Mouse (Mus musculus): ENCODE results near the gene Kcnj9. TPM values are rescaled to one million over a fixed set of nuclear protein-coding genes. Genes with fewer than 3 reads are reported as not detected.

Gene Kcnj9
- polyA plus RNA-seq, 1 experiment from 2014 or later, result 5.9 TPM

- H3K9ac ChIP-seq, result 0 out of 2 replicates have a peak within 1 kb of the TSS, but pooled peaks have one; percentile 14
- H3K9me3 ChIP-seq, result no peaks in the 10 kb centered on the region
- H3K27ac ChIP-seq, result peak within 1 kb of the TSS; percentile 72
- H3K27me3 ChIP-seq (replicated peaks), result no peaks in the 10 kb centered on the region
- no peak for ATAC-seq (replicated peaks)
- H3K4me3 ChIP-seq, result peak within 1 kb of the TSS; percentile 22
- 10% methylated on average over 16 of the region's 16 CpGs for WGBS
- H3K4me1 ChIP-seq, result peaks cover 20% of the 10 kb centered on the region
- H3K4me2 ChIP-seq, result peak within 1 kb of the TSS; percentile 28
- H3K36me3 ChIP-seq (replicated peaks), result no peaks in the 10 kb centered on the region
Observed at GRCm38 (mm10) chr1:172297611-172298537, 31.2 kb downstream of the Kcnj9 start, which contains the start of gene Atp1a2. Gene Atp1a2 (minus strand): TSS chr1:172298064.

GRCm38 (mm10) chr1:172296816-172297510 is 32.2 kb downstream of the Kcnj9 start:
- peaks cover 18% of the 10 kb centered on the region for H3K4me1 ChIP-seq
- peak overlapping the region; percentile 22 for H3K4me3 ChIP-seq
- H3K36me3 ChIP-seq (replicated peaks), result no peaks in the 10 kb centered on the region
- 0 out of 2 replicates have a peak overlapping the region, but pooled peaks have one; percentile 14 for H3K9ac ChIP-seq
- no peaks in the 10 kb centered on the region for H3K9me3 ChIP-seq
- peak overlapping the region; percentile 28 for H3K4me2 ChIP-seq
- no peak for ATAC-seq (replicated peaks)
- H3K27ac ChIP-seq, result peak overlapping the region; percentile 72
- 75% methylated on average over 6 of the region's 6 CpGs for WGBS
- no peaks in the 10 kb centered on the region for H3K27me3 ChIP-seq (replicated peaks)

DNA sequence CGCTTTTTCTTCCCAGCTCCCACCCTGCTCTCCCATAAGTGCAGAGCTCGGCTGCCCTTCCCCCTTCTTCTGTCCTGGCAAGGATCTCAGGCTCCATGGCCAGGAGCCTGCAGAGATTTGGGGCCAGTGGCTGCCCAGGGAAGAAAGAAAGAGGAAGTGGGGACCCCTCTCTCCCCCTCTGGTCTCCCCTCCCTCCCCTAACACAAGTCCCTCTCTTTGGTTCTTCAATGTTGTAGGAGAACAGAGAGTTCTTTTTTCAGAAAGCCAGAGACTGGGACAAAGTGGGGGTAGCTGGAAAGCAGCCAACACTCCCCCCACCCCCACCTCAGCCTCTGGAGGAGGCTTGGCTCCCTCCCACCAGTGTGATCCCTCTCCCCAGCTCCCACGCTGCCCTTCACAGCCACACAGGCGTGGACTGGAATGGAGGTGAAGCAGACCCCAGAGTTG is 33.3 kb downstream of the Kcnj9 start:
- H3K4me2 ChIP-seq, result peak overlapping the region; percentile 28; the same call in 1 of the 2 replicates
- H3K4me1 ChIP-seq, result peaks cover 8% of the 10 kb centered on the region
- H3K27ac ChIP-seq, result peak overlapping the region; percentile 72
- no peaks in the 10 kb centered on the region for H3K9me3 ChIP-seq
- no peak overlapping the region for H3K9ac ChIP-seq
- no peaks in the 10 kb centered on the region for H3K27me3 ChIP-seq (replicated peaks)
- 35% methylated on average over 4 of the region's 4 CpGs for WGBS
- H3K36me3 ChIP-seq (replicated peaks), result no peaks in the 10 kb centered on the region
- H3K4me3 ChIP-seq, result peak overlapping the region; percentile 22; the same call in 1 of the 2 replicates
- peak; percentile 73 for ATAC-seq (replicated peaks)

DNA sequence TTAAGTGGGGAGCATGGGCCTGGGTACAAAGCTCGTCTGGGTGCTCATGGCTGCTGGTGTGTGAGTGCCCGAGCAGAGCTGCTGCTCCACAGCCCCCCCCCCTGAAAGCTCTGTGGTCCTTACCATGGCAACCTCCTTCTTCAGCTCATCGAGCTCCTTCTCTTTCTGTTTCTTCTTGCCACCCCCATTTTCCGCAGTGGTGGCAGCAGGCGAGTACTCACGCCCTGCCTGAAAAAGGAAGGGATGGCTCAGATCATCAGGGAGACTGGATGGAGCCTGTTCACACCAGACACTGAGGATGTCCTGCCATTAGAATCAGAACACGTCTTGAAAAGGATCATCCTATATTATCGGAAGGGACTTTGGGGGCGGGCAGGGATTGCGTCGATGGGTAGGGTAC is 35.7 kb downstream of the Kcnj9 start:
- Histone ChIP-seq H3K9me3 (no peaks in the 10 kb centered on the region), H3K4me1 (peaks cover 7% of the 10 kb centered on the region; the same call in 1 of the 2 replicates), H3K27ac (no peak overlapping the region), H3K27me3 (replicated peaks) (no peaks in the 10 kb centered on the region), H3K4me3 (no peak overlapping the region), H3K4me2 (no peak overlapping the region), H3K36me3 (replicated peaks) (no peaks in the 10 kb centered on the region), H3K9ac (no peak overlapping the region)
- WGBS, result 82% methylated on average over 11 of the region's 11 CpGs
- ATAC-seq (replicated peaks), result no peak

DNA sequence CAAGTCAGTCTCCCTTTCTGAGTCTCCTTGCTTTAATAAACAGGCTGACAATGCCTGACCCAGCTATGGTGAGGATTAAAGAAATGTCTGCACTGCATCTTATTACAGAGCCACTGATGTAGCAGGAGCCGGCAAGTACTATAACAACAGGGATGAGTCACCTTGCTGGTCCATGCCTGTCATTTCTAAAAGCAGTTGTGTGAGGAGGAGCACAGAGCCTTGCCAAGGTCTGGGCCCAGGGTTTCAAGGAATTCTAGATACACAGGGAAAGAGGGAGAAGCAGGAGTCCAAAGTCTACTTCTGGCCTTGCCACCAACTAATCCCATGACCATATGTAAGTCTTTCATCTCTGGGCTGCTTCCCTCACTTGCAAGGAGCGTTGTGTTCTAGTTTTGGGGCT is 36.2 kb downstream of the Kcnj9 start:
- no peak overlapping the region for H3K9ac ChIP-seq
- no peak for ATAC-seq (replicated peaks)
- no peaks in the 10 kb centered on the region for H3K9me3 ChIP-seq
- no peak overlapping the region for H3K4me3 ChIP-seq
- H3K27ac ChIP-seq, result no peak overlapping the region
- peaks cover 7% of the 10 kb centered on the region; the same call in 1 of the 2 replicates for H3K4me1 ChIP-seq
- H3K36me3 ChIP-seq (replicated peaks), result no peaks in the 10 kb centered on the region
- H3K27me3 ChIP-seq (replicated peaks), result no peaks in the 10 kb centered on the region
- H3K4me2 ChIP-seq, result no peak overlapping the region
- 81% methylated on average over 2 of the region's 2 CpGs for WGBS

DNA sequence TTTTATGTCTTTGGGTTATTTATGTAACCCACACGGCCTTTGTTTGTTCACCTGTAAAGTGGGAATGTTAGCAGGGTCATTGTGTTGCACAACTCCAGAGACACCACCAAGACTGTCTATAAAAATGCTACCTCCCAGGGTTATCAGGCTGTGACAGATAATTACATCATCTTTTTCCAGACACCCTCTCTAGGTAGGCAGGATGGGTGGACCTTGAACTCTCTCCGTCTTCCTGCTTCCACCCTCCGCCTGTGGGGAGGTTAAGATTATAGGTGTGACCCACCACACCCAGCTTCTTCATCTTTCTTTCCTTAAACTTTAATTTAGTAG is 39.5 kb downstream of the Kcnj9 start:
- H3K27me3 ChIP-seq (replicated peaks), result no peaks in the 10 kb centered on the region
- no peak overlapping the region for H3K4me3 ChIP-seq
- H3K4me1 ChIP-seq, result 0 out of 2 replicates have a peak, but pooled peaks cover 2% of the 10 kb centered on the region
- H3K4me2 ChIP-seq, result no peak overlapping the region
- H3K9ac ChIP-seq, result no peak overlapping the region
- H3K36me3 ChIP-seq (replicated peaks), result no peaks in the 10 kb centered on the region
- H3K27ac ChIP-seq, result no peak overlapping the region
- no peak for ATAC-seq (replicated peaks)
- no peaks in the 10 kb centered on the region for H3K9me3 ChIP-seq
- 92% methylated on average over 3 of the region's 3 CpGs for WGBS

DNA sequence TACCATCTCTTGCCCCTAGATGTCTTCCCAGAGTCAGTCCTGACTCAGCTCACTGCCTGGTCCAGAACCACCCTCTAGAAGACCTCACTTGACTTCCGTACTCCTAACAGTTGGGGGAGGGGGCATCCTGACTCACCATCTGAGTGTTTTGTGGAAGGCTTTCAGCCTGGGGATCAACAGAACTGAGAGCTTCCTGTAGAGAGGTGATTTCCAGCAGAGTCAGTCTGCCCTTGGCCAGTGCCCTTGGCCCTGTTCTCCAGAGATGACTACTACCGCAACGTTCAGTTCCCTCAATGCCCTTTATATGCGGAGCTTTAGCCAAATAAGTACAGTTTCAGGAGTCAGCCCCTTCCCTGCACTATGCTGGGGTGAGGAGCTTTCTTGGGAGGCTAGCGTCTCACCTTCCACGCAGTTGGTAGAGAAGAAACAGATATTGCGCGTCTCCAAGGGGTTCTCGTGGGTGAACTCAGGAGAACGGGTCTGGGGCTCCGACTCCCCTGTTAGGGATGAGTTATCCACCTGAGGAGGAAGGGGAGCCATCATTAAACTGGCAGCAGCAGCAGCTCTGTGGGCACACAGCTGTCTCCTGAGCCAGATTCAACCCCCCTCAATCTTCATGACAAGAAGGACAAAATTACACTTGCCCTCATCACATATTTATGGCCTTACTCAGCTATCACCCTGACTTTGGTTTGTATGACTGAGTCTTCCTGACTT is 40.1 kb downstream of the Kcnj9 start:
- no peak for ATAC-seq (replicated peaks)
- Histone ChIP-seq H3K4me3 (no peak overlapping the region), H3K36me3 (replicated peaks) (no peaks in the 10 kb centered on the region), H3K27ac (no peak overlapping the region), H3K4me2 (no peak overlapping the region), H3K27me3 (replicated peaks) (no peaks in the 10 kb centered on the region), H3K4me1 (no peaks in the 10 kb centered on the region), H3K9ac (no peak overlapping the region), H3K9me3 (no peaks in the 10 kb centered on the region)
- 92% methylated on average over 11 of the region's 11 CpGs for WGBS

DNA sequence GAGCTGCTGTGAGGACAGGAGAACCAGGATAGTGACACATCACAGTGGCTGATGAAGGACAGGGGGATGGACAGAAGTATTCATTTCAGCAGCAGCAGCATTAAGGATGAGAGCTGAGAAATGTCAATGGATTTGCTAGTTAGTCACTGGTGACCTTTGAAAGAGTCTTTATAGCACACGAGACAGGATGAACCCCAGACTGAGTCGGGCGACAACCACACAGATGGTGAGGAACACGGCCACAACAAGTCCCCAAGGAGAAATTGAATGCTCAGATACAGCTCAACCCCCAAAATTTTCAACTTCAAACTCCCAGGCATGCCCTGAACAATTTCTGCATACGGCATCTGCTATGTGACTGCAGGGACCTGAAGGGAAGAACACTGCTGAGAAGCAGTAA is 42.4 kb downstream of the Kcnj9 start:
- WGBS, result 86% methylated on average over 5 of the region's 5 CpGs
- no peak overlapping the region for H3K4me2 ChIP-seq
- H3K27me3 ChIP-seq (replicated peaks), result no peaks in the 10 kb centered on the region
- H3K27ac ChIP-seq, result no peak overlapping the region
- no peaks in the 10 kb centered on the region for H3K36me3 ChIP-seq (replicated peaks)
- H3K9ac ChIP-seq, result no peak overlapping the region
- no peak for ATAC-seq (replicated peaks)
- H3K4me3 ChIP-seq, result no peak overlapping the region
- no peaks in the 10 kb centered on the region for H3K4me1 ChIP-seq
- H3K9me3 ChIP-seq, result no peaks in the 10 kb centered on the region

GRCm38 (mm10) chr1:172284221-172284620 is 44.9 kb downstream of the Kcnj9 start:
- H3K9ac ChIP-seq, result no peak overlapping the region
- H3K27me3 ChIP-seq (replicated peaks), result no peaks in the 10 kb centered on the region
- H3K36me3 ChIP-seq (replicated peaks), result no peaks in the 10 kb centered on the region
- H3K27ac ChIP-seq, result no peak overlapping the region
- H3K4me2 ChIP-seq, result no peak overlapping the region
- no peaks in the 10 kb centered on the region; the same call in 1 of the 2 replicates for H3K4me1 ChIP-seq
- ATAC-seq (replicated peaks), result no peak
- no peak overlapping the region for H3K4me3 ChIP-seq
- H3K9me3 ChIP-seq, result no peaks in the 10 kb centered on the region
- 85% methylated on average over 14 of the region's 14 CpGs for WGBS

- no peak overlapping the region for H3K9ac ChIP-seq
- no peaks in the 10 kb centered on the region for H3K36me3 ChIP-seq (replicated peaks)
- H3K4me3 ChIP-seq, result no peak overlapping the region
- no peak for ATAC-seq (replicated peaks)
- WGBS, result 90% methylated on average over 6 of the region's 6 CpGs
- H3K4me2 ChIP-seq, result no peak overlapping the region
- no peaks in the 10 kb centered on the region for H3K27me3 ChIP-seq (replicated peaks)
- H3K27ac ChIP-seq, result no peak overlapping the region
- no peaks in the 10 kb centered on the region for H3K9me3 ChIP-seq
- H3K4me1 ChIP-seq, result no peaks in the 10 kb centered on the region; the same call in 1 of the 2 replicates
Observed at GRCm38 (mm10) chr1:172283073-172283472, 46.0 kb downstream of the Kcnj9 start.

- no peak overlapping the region for H3K27ac ChIP-seq
- H3K9ac ChIP-seq, result no peak overlapping the region
- no peaks in the 10 kb centered on the region for H3K27me3 ChIP-seq (replicated peaks)
- H3K4me2 ChIP-seq, result no peak overlapping the region
- H3K4me1 ChIP-seq, result no peaks in the 10 kb centered on the region; the same call in 1 of the 2 replicates
- 86% methylated on average over 10 of the region's 10 CpGs for WGBS
- H3K36me3 ChIP-seq (replicated peaks), result no peaks in the 10 kb centered on the region
- no peaks in the 10 kb centered on the region for H3K9me3 ChIP-seq
- H3K4me3 ChIP-seq, result no peak overlapping the region
- ATAC-seq (replicated peaks), result no peak
Observed at GRCm38 (mm10) chr1:172281522-172282254, 47.4 kb downstream of the Kcnj9 start.

Measured in midbrain, embryonic 15.5 days (tissue).